Mouse (Mus musculus) cerebellum, adult 11-12 months (tissue): ENCODE measurements around the gene Ago1.

Experiments
- DNase-seq: peaks from one replicate; pipeline ENCODE4 v3.0.0; 2022

Gene Ago1

GRCm38 (mm10) chr4:126469334-126469733 lies 951 bp upstream of the Ago1 start:
- no peak for DNase-seq

- no peak for DNase-seq
These were observed 542 bp upstream of the Ago1 start for GRCm38 (mm10) chr4:126468925-126469324.

GRCm38 (mm10) chr4:126467721-126468284 lies 580 bp downstream of the Ago1 start:
- peak; percentile 65 for DNase-seq

- DNase-seq = no peak
These were observed 2.1 kb downstream of the Ago1 start for GRCm38 (mm10) chr4:126466251-126466750.

GRCm38 (mm10) chr4:126465843-126466242 lies 2.5 kb downstream of the Ago1 start:
- peak; percentile 33 for DNase-seq

GRCm38 (mm10) chr4:126464892-126465235 lies 3.5 kb downstream of the Ago1 start:
- DNase-seq = no peak

- DNase-seq = no peak
These were observed 4.0 kb downstream of the Ago1 start for GRCm38 (mm10) chr4:126464189-126464891.

- no peak for DNase-seq
These were observed 12.9 kb downstream of the Ago1 start for GRCm38 (mm10) chr4:126455441-126455840.

- no peak for DNase-seq
These were observed 13.7 kb downstream of the Ago1 start for GRCm38 (mm10) chr4:126454547-126455254.

GRCm38 (mm10) chr4:126450268-126450667 lies 18.1 kb downstream of the Ago1 start:
- DNase-seq = no peak

GRCm38 (mm10) chr4:126447126-126447525 lies 21.3 kb downstream of the Ago1 start:
- no peak for DNase-seq

- DNase-seq = no peak
These were observed 23.9 kb downstream of the Ago1 start for GRCm38 (mm10) chr4:126444528-126444927.

GRCm38 (mm10) chr4:126438261-126438660 lies 30.1 kb downstream of the Ago1 start:
- DNase-seq = no peak

- peak; percentile 61 for DNase-seq
These were observed 32.1 kb downstream of the Ago1 start for GRCm38 (mm10) chr4:126436268-126436667.

GRCm38 (mm10) chr4:126434094-126434493 lies 34.3 kb downstream of the Ago1 start:
- no peak for DNase-seq

GRCm38 (mm10) chr4:126433175-126433574 lies 35.2 kb downstream of the Ago1 start:
- no peak for DNase-seq

GRCm38 (mm10) chr4:126431746-126432145 lies 36.6 kb downstream of the Ago1 start:
- no peak for DNase-seq

GRCm38 (mm10) chr4:126429347-126430079 lies 38.9 kb downstream of the Ago1 start, which contains the start of gene Ago3:
Ago3 (minus strand) TSS chr4:126429556.
- DNase-seq = peak; percentile 92

GRCm38 (mm10) chr4:126428682-126429346 lies 39.6 kb downstream of the Ago1 start:
- no peak for DNase-seq

- DNase-seq = no peak
These were observed 44.5 kb downstream of the Ago1 start for GRCm38 (mm10) chr4:126423866-126424265.

- DNase-seq = no peak
These were observed 52.7 kb downstream of the Ago1 start for GRCm38 (mm10) chr4:126415707-126416106.

GRCm38 (mm10) chr4:126412526-126412925 lies 55.9 kb downstream of the Ago1 start:
- DNase-seq = no peak
